Mouse (Mus musculus) G1E (cell line): Measurements from ENCODE around the gene Cacng8. TPM values are rescaled to one million over a fixed set of nuclear protein-coding genes. Genes with fewer than 3 reads are reported as not detected.

ENCODE experiments used
- ATAC-seq: 2 replicates; pipeline ENCODE4 v1.8.0; 2016; ENCODE audit warnings: mild to moderate bottlenecking; ENCODE audit not compliant: insufficient number of reproducible peaks, poor library complexity, low FRiP score, severe bottlenecking; ENCODE audit errors: extremely low read depth
- DNase-seq: peaks from one replicate; pipeline ENCODE4 v3.0.0; 2012; ENCODE audit warnings: low spot score
- H3K27me3 ChIP-seq: 2 replicates; pipeline ENCODE4 v1.6.1; 2012; ENCODE audit warnings: mild to moderate bottlenecking, low read length, inconsistent platforms; ENCODE audit not compliant: insufficient read depth
- H3K36me3 ChIP-seq: replicated peaks from 2 replicates; pipeline ENCODE3; 2012; ENCODE audit warnings: mild to moderate bottlenecking, inconsistent platforms
- H3K4me1 ChIP-seq: 2 replicates; pipeline ENCODE4 v1.6.1; 2012; ENCODE audit warnings: low read depth, low read length, inconsistent platforms, mixed read lengths; ENCODE audit not compliant: insufficient read depth
- H3K4me3 ChIP-seq: 2 replicates; pipeline ENCODE4 v1.5.1; 2012; ENCODE audit warnings: low read depth, mild to moderate bottlenecking, inconsistent platforms, low read length, moderate library complexity, mixed read lengths
- H3K9me3 ChIP-seq: replicated peaks from 2 replicates; pipeline ENCODE4 v1.6.1; 2012; ENCODE audit warnings: inconsistent platforms
- CTCF ChIP-seq: IDR thresholded peaks from 2 replicates; pipeline ENCODE4 v1.5.1; 2012; ENCODE audit warnings: low read depth, low read length, inconsistent platforms, mixed read lengths
- GATA1 ChIP-seq: IDR thresholded peaks from 2 replicates; pipeline ENCODE4 v1.6.1; 2012; ENCODE audit warnings: borderline replicate concordance, low read length, inconsistent platforms, mixed read lengths
- GATA2 ChIP-seq: IDR thresholded peaks from 2 replicates; pipeline ENCODE4 v1.6.1; 2012; ENCODE audit warnings: low read depth, low read length, inconsistent platforms, borderline replicate concordance
- POLR2AphosphoS5 ChIP-seq: IDR thresholded peaks from 2 replicates; pipeline ENCODE4 v1.6.1; 2012; ENCODE audit warnings: low read depth, low read length, inconsistent platforms; ENCODE audit not compliant: insufficient replicate concordance
- TAL1 ChIP-seq: conservative IDR thresholded peaks from 2 replicates; pipeline ENCODE4 v1.6.1; 2012; ENCODE audit warnings: low read depth, low read length, inconsistent platforms, mixed read lengths
- polyA plus RNA-seq: library from polyadenylated mRNA; stranded (reverse); fragments of >175 nt; gene quantifications from 2 replicates; pipeline ENCODE4 v1.2.3, GENCODE M21; 2012
- total RNA-seq, 2 experiments: library from RNA; stranded (forward) in 1 of 2; stranded (reverse) in 1 of 2; fragments of 200-1000 nt in 1 of 2; fragments of >200 nt in 1 of 2; fragmentation: Nextera tagmentation in 1 of 2; gene quantifications; 2 replicates each; pipeline ENCODE4 v1.2.3; 2014 to 2017

Cacng8 gene
- total and polyA plus RNA-seq, 3 experiments: not detected

GRCm38 (mm10) chr7:3447026-3447425 lies 56.5 kb downstream of the Cacng8 start:
- DNase-seq (no peak), ATAC-seq (no peak)
- no peaks in the 10 kb centered on the region for H3K4me1 ChIP-seq

DNA sequence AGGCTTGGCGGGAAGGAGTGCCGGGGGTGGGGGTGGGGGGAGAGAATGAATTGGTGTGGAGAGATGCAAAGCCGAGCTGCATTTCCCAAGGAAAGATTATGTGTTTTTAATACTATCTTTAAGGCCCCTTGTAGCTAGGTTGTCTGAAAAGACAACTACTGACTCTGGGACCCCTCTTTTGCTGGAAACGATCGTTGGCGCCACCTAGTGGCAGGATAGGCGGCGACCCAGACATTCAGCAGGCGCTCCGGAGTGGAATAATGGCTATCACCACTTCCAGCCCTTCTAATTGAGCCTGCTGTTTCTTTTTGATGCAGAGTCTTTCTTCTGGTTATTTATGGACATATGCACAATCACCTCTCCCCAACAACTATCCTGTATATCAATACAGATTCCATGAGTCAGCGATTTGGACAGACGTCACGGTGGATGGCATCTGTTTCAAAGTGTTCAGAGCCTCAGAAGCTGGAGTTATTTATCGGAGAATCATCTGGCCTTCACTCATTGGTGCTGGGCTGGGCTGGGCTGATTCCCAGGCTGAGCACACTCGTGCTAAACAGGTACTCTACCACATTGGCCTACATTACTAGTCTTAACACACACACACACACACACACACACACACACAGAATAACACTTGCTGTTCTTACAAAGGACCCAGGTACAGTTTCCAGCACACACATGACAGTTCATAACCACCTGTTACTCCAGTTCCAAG lies 58.4 kb downstream of the Cacng8 start:
- no peaks in the 10 kb centered on the region for H3K27me3 ChIP-seq
- DNase-seq: peak; percentile 9
- ATAC-seq: no peak; the same call in 1 of the 2 replicates
- no peaks in the 10 kb centered on the region for H3K9me3 ChIP-seq
- no peaks in the 10 kb centered on the region for H3K4me1 ChIP-seq
- H3K4me3 ChIP-seq: no peak overlapping the region
- TF ChIP-seq CTCF: peak; percentile 32; the same call in 1 of the 2 replicates
- no peak for TF ChIP-seq TAL1
- no peak for TF ChIP-seq GATA2
- no peaks in the 10 kb centered on the region for H3K36me3 ChIP-seq

More at GRCm38 (mm10) chr7:3447026-3447425, 56.5 kb downstream of the Cacng8 start:
- TF ChIP-seq CTCF: no peak
- TF ChIP-seq POLR2AphosphoS5: no peak
- TF ChIP-seq TAL1: no peak
- no peak for TF ChIP-seq GATA1
- TF ChIP-seq GATA2: no peak
- no peaks in the 10 kb centered on the region for H3K36me3 ChIP-seq
- no peak overlapping the region for H3K4me3 ChIP-seq
- H3K27me3 ChIP-seq: no peaks in the 10 kb centered on the region
- no peaks in the 10 kb centered on the region for H3K9me3 ChIP-seq

GRCm38 (mm10) chr7:3450671-3451070 lies 60.2 kb downstream of the Cacng8 start:
- ATAC-seq (no peak), DNase-seq (no peak)
- no peak overlapping the region for H3K4me3 ChIP-seq
- no peaks in the 10 kb centered on the region for H3K27me3 ChIP-seq
- H3K4me1 ChIP-seq: no peaks in the 10 kb centered on the region
- TF ChIP-seq GATA2 (no peak), POLR2AphosphoS5 (no peak)
- no peaks in the 10 kb centered on the region for H3K36me3 ChIP-seq
- no peaks in the 10 kb centered on the region for H3K9me3 ChIP-seq

GRCm38 (mm10) chr7:3451161-3451560 lies 60.7 kb downstream of the Cacng8 start:
- TF ChIP-seq GATA1: no peak
- TF ChIP-seq TAL1: no peak
- no peak for TF ChIP-seq GATA2
- no peak for TF ChIP-seq CTCF
- TF ChIP-seq POLR2AphosphoS5: no peak
- no peak overlapping the region for H3K4me3 ChIP-seq
- no peaks in the 10 kb centered on the region for H3K4me1 ChIP-seq
- DNase-seq: no peak
- no peaks in the 10 kb centered on the region for H3K36me3 ChIP-seq
- H3K27me3 ChIP-seq: no peaks in the 10 kb centered on the region
- ATAC-seq: no peak
- H3K9me3 ChIP-seq: no peaks in the 10 kb centered on the region

DNA sequence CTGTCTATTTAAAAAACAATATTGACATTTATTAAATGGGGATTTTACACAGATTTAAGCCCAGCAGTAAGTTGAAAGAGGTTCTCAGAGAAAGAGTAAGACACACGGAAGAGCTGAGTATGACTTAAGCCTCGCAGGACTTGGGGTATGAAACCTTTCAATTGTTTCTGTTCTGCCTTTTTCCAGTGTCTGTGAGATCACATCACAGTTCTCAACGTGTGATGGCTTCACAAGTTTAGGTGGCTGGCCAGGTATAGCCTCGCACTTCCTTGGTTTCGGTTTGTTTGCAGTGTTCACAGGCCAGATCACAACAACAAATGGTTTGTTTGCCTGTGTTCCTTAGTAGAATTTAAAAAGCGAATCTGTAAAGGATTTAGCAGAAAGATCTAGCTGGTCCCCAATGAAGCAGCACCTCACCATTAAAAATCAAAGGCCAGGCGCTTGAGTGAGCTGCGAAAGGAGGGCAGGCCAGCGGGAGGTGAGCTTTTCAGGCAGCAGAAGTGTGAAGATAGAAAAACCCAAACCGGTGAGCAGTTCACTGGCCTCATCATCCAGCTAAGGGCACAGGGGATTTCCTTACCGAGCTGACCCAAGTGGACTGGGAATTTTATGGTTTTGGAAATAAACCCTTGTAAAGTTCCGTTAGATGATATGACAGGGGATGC lies 62.5 kb downstream of the Cacng8 start:
- Histone ChIP-seq H3K27me3 (no peaks in the 10 kb centered on the region), H3K36me3 (no peaks in the 10 kb centered on the region), H3K4me3 (no peak overlapping the region), H3K4me1 (no peaks in the 10 kb centered on the region), H3K9me3 (no peaks in the 10 kb centered on the region)
- no peak for DNase-seq
- TF ChIP-seq GATA2 (no peak), TAL1 (no peak), CTCF (no peak), POLR2AphosphoS5 (no peak), GATA1 (no peak)
- ATAC-seq: no peak

GRCm38 (mm10) chr7:3453486-3454183 lies 63.2 kb downstream of the Cacng8 start:
- no peaks in the 10 kb centered on the region for H3K4me1 ChIP-seq
- no peak for ATAC-seq
- no peak for DNase-seq

More at GRCm38 (mm10) chr7:3453486-3454183, 63.2 kb downstream of the Cacng8 start:
- no peak for TF ChIP-seq GATA2
- TF ChIP-seq TAL1: no peak
- TF ChIP-seq GATA1: no peak
- TF ChIP-seq POLR2AphosphoS5: no peak
- TF ChIP-seq CTCF: no peak
- Histone ChIP-seq H3K4me3 (no peak overlapping the region), H3K9me3 (no peaks in the 10 kb centered on the region), H3K27me3 (no peaks in the 10 kb centered on the region), H3K36me3 (no peaks in the 10 kb centered on the region)
